Mouse (Mus musculus) testis, adult 2 months (tissue): ENCODE data around the gene Otud4.

Source experiments
- CTCF ChIP-seq: fragments of 200-500 bp; IDR thresholded peaks from 2 replicates; pipeline ENCODE4 v1.5.1; 2012; ENCODE audit warnings: low read depth, mild to moderate bottlenecking, inconsistent platforms, low read length, moderate library complexity; ENCODE audit not compliant: control insufficient read depth, insufficient read depth, insufficient replicate concordance
- POLR2A ChIP-seq: fragments of 200-500 bp; IDR thresholded peaks from 2 replicates; pipeline ENCODE4 v1.6.1; 2012; ENCODE audit warnings: low read depth, mild to moderate bottlenecking, inconsistent platforms, low read length, moderate library complexity; ENCODE audit not compliant: control insufficient read depth

- TF ChIP-seq POLR2A, result no peak
- no peak for TF ChIP-seq CTCF
These were observed 18.7 kb upstream of the Otud4 start for GRCm38 (mm10) chr8:79620489-79621276.
